Mouse (Mus musculus): ENCODE results near the gene Parp2. TPM values are rescaled to one million over a fixed set of nuclear protein-coding genes. Genes with fewer than 3 reads are reported as not detected.

The Parp2 gene
- polyA plus RNA-seq (2015; fragmentation: Nextera tagmentation; extraction: Ambion mirVana): 39.5 and 43.8 TPM in 2 replicates

- under 1% methylated on average over 42 of the region's 42 CpGs for WGBS (ENCODE audit: insufficient replicate concordance)
- Histone ChIP-seq H3K27ac (peak within 1 kb of the TSS; percentile 89), H3K27me3 (no peaks in the 10 kb centered on the region), H3K9ac (peak within 1 kb of the TSS; percentile 73), H3K36me3 (peaks cover 25% of the 10 kb centered on the region), H3K4me2 (peak within 1 kb of the TSS; percentile 71), H3K4me3 (replicated peaks) (peak within 1 kb of the TSS; percentile 58), H3K4me1 (replicated peaks) (peaks cover 25% of the 10 kb centered on the region), H3K9me3 (replicated peaks) (no peaks in the 10 kb centered on the region)
- DNase-seq (peak; percentile 83), ATAC-seq (ENCODE audit: low read depth) (peak; percentile 99)
Observed at GRCm38 (mm10) chr14:50807487-50808072, at the start of gene Parp2, which contains the start of gene Ccnb1ip1. Parp2 (plus strand) TSS chr14:50807841. Ccnb1ip1 (minus strand) TSS chr14:50807732.

GRCm38 (mm10) chr14:50758416-50759085 is 49.1 kb upstream of the Parp2 start:
- ATAC-seq (ENCODE audit: low read depth): no peak
- H3K4me3 ChIP-seq (replicated peaks): no peak overlapping the region
- H3K36me3 ChIP-seq: no peaks in the 10 kb centered on the region
- no peak overlapping the region for H3K27ac ChIP-seq
- H3K4me1 ChIP-seq (replicated peaks): no peaks in the 10 kb centered on the region
- no peak overlapping the region for H3K9ac ChIP-seq
- no peak overlapping the region for H3K4me2 ChIP-seq
- DNase-seq: no peak
- H3K9me3 ChIP-seq (replicated peaks): no peaks in the 10 kb centered on the region
- H3K27me3 ChIP-seq: no peaks in the 10 kb centered on the region
- WGBS (ENCODE audit: insufficient replicate concordance): 64% methylated on average over 5 of the region's 5 CpGs

DNA sequence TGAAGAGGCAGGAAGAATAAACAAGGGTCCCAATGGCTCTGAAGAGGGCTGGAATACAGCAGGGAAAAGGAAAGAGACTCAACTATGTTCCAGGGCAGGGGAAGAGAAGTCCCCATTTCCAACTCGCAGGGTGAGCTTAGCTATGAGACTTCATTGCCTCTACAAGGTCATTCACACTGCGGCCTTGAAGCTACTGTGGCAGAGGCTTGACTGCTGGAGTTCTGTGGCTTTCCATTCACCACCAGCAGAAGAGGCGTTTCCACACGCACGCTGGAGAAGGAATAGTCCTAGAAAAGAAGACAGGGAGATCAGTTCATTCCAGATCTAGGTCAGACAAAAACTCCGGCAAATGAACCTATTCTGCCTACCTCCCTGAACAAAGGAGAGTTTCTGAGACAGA is 41.9 kb upstream of the Parp2 start:
- DNase-seq: no peak
- no peaks in the 10 kb centered on the region for H3K27me3 ChIP-seq
- no peak overlapping the region for H3K4me3 ChIP-seq (replicated peaks)
- ATAC-seq (ENCODE audit: low read depth): no peak
- H3K9ac ChIP-seq: no peak overlapping the region
- WGBS (ENCODE audit: insufficient replicate concordance): 84% methylated on average over 6 of the region's 6 CpGs
- H3K9me3 ChIP-seq (replicated peaks): no peaks in the 10 kb centered on the region
- H3K4me1 ChIP-seq (replicated peaks): no peaks in the 10 kb centered on the region
- H3K4me2 ChIP-seq: no peak overlapping the region
- no peak overlapping the region for H3K27ac ChIP-seq
- H3K36me3 ChIP-seq: peaks cover 33% of the 10 kb centered on the region

- no peak for ATAC-seq (ENCODE audit: low read depth)
- H3K27me3 ChIP-seq: no peaks in the 10 kb centered on the region
- DNase-seq: no peak
- H3K4me2 ChIP-seq: no peak overlapping the region
- H3K27ac ChIP-seq: no peak overlapping the region
- WGBS (ENCODE audit: insufficient replicate concordance): 57% methylated on average over 2 of the region's 2 CpGs
- H3K9ac ChIP-seq: no peak overlapping the region
- no peak overlapping the region for H3K4me3 ChIP-seq (replicated peaks)
- no peaks in the 10 kb centered on the region for H3K9me3 ChIP-seq (replicated peaks)
- peaks cover 63% of the 10 kb centered on the region for H3K36me3 ChIP-seq
- H3K4me1 ChIP-seq (replicated peaks): no peaks in the 10 kb centered on the region
Observed at GRCm38 (mm10) chr14:50771342-50771741, 36.3 kb upstream of the Parp2 start.

DNA sequence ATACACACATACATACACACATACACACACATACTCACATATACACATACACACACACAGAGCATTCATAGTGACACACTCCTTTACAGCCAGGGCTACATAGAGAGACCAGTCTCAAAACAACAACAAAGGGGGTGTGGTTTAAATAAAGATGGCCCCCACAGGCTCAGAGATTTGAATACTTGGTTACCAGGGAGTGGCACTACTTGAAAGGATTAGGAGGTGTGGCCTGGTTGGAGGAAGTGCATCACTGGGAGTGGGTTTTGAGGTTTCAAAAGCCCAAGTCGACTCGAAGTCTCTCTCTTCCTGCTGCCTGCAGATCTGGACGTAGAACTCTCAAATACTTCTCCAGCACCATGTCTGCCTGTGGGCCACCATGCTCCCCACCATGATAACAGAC is 25.5 kb upstream of the Parp2 start:
- H3K4me2 ChIP-seq: no peak overlapping the region
- H3K9me3 ChIP-seq (replicated peaks): no peaks in the 10 kb centered on the region
- peaks cover 21% of the 10 kb centered on the region for H3K36me3 ChIP-seq
- ATAC-seq (ENCODE audit: low read depth): no peak
- no peak for DNase-seq
- WGBS (ENCODE audit: insufficient replicate concordance): 70% methylated on average over 3 of the region's 3 CpGs
- no peak overlapping the region for H3K9ac ChIP-seq
- no peak overlapping the region for H3K27ac ChIP-seq
- H3K27me3 ChIP-seq: no peaks in the 10 kb centered on the region
- H3K4me3 ChIP-seq (replicated peaks): no peak overlapping the region
- H3K4me1 ChIP-seq (replicated peaks): peaks cover 13% of the 10 kb centered on the region

DNA sequence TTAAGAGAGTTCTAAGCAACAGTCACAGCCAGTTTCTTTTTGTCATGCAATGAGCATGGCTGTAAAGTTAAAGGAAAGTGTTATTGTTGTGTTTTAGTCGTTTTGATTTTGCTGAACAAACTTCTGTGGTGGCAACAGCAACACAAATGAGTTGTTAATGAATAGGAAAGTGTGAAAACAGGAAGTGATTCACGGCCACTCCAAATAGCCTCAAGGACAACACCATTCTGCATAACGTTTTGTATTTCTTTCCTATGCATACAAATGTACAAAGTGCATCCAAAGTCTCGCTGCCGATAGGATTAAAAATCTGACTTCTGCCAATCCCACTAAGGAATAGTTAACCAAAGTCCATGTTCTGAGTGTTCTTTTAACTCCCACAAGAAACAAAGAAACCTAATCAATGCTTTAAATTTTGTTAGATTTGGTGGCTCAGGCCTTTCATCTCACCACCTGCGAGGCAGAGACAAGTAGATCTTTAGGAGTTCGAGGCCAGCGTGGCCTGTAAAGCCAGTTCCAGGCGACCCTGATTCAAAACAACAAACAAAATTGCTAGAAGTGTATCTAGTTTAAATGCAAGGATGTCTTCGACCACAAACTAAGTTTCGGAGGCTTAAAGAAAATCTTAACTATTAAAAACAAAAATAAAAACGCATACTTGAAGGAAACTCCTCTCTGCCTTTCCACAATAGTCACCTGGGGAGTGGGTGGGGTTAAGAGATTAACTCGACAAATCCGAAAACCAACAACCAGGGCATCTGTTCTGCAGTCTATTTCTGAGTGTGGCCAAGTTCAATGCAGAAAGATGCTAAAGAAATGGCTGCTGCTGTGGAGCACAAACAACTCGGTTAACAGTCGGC is 23.0 kb upstream of the Parp2 start:
- H3K9ac ChIP-seq: peak overlapping the region; percentile 77
- DNase-seq: no peak
- peak overlapping the region; percentile 70 for H3K4me2 ChIP-seq
- H3K4me1 ChIP-seq (replicated peaks): peaks cover 13% of the 10 kb centered on the region
- no peaks in the 10 kb centered on the region for H3K9me3 ChIP-seq (replicated peaks)
- ATAC-seq (ENCODE audit: low read depth): peak; percentile 55; the same call in 1 of the 2 replicates
- peak overlapping the region; percentile 29; the same call in 1 of the 2 replicates for H3K27ac ChIP-seq
- peaks cover 10% of the 10 kb centered on the region for H3K36me3 ChIP-seq
- H3K27me3 ChIP-seq: no peaks in the 10 kb centered on the region
- WGBS (ENCODE audit: insufficient replicate concordance): 15% methylated on average over 16 of the region's 16 CpGs
- H3K4me3 ChIP-seq (replicated peaks): peak overlapping the region; percentile 83

DNA sequence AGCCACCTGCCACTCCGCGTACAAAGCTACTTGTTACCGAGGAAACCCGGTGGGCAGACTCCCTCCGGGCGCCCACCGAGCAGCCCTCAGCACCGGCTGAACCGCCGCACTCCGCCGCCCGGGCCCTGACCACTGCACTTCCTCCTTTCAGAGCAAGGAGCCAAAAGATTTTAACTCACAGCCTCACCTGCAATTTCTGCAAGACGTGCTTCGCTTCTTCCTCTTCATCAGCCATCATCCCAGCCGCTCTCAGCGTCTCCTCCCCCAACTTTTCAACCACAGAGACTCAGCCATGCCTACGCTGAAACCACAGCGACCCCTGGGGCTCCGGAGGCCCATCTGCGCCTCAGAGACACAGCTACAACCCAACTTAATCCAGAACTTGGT is 22.4 kb upstream of the Parp2 start, which contains the start of gene Ttc5:
Gene Ttc5, minus strand, starts transcription at position 269 of the 387 bp plus-strand sequence.
- DNase-seq (peak; percentile 80), ATAC-seq (ENCODE audit: low read depth) (peak; percentile 97)
- under 1% methylated on average over 21 of the region's 21 CpGs for WGBS (ENCODE audit: insufficient replicate concordance)
- H3K4me2 ChIP-seq: peak within 1 kb of the TSS; percentile 70
- peaks cover 13% of the 10 kb centered on the region for H3K4me1 ChIP-seq (replicated peaks)
- H3K9me3 ChIP-seq (replicated peaks): no peaks in the 10 kb centered on the region
- peak within 1 kb of the TSS; percentile 83 for H3K4me3 ChIP-seq (replicated peaks)
- H3K9ac ChIP-seq: peak within 1 kb of the TSS; percentile 77
- H3K27ac ChIP-seq: peak within 1 kb of the TSS; percentile 29; the same call in 1 of the 2 replicates
- H3K27me3 ChIP-seq: no peaks in the 10 kb centered on the region
- peaks cover 10% of the 10 kb centered on the region for H3K36me3 ChIP-seq

- ATAC-seq (ENCODE audit: low read depth) (no peak), DNase-seq (no peak)
- Histone ChIP-seq H3K9me3 (replicated peaks) (no peaks in the 10 kb centered on the region), H3K4me2 (no peak overlapping the region), H3K4me1 (replicated peaks) (peaks cover 11% of the 10 kb centered on the region), H3K27ac (no peak overlapping the region), H3K9ac (no peak overlapping the region), H3K36me3 (no peaks in the 10 kb centered on the region), H3K27me3 (no peaks in the 10 kb centered on the region), H3K4me3 (replicated peaks) (no peak overlapping the region)
- WGBS (ENCODE audit: insufficient replicate concordance): 17% methylated on average over 2 of the region's 2 CpGs
Observed at GRCm38 (mm10) chr14:50788157-50788556, 19.5 kb upstream of the Parp2 start.

DNA sequence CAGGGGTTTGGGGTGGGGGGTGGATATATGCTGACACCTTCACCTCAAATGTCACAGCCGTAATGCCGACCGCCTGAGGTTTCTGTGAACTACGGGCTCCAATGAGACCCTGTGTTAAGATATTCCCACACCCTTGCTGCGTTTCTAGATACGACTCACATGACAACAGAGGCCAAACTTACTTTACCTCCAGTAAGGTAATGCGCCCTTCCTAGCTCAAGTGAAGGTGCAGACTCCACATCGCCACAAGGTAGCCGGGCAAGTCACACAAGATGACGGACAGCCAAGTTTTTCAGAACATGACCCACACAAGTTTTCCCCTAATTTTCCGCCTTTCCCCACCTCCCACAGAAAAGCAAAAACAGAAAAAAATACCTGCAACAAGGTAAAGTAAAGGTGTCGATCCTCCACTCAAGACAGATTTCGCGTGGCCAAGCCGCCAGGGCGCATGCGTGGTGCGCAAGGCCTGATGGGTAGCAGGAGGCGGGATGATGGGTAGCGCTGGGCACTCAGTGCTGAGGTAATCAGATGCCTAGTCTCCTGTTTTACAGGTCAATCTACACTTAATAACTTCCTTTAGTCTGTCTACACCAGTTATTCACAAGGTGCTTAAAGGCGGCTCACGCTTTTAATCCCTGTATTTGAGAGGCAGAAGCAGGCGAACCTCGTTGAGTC is 12.2 kb upstream of the Parp2 start:
- H3K27ac ChIP-seq: no peak overlapping the region
- no peaks in the 10 kb centered on the region for H3K36me3 ChIP-seq
- H3K9me3 ChIP-seq (replicated peaks): no peaks in the 10 kb centered on the region
- no peak overlapping the region for H3K4me3 ChIP-seq (replicated peaks)
- ATAC-seq (ENCODE audit: low read depth): no peak
- H3K9ac ChIP-seq: no peak overlapping the region
- no peaks in the 10 kb centered on the region for H3K27me3 ChIP-seq
- 84% methylated on average over 24 of the region's 24 CpGs for WGBS (ENCODE audit: insufficient replicate concordance)
- DNase-seq: peak; percentile 46
- H3K4me1 ChIP-seq (replicated peaks): no peaks in the 10 kb centered on the region
- no peak overlapping the region for H3K4me2 ChIP-seq

- no peaks in the 10 kb centered on the region for H3K27me3 ChIP-seq
- H3K4me2 ChIP-seq: no peak overlapping the region
- no peak overlapping the region for H3K4me3 ChIP-seq (replicated peaks)
- no peaks in the 10 kb centered on the region for H3K4me1 ChIP-seq (replicated peaks)
- WGBS (ENCODE audit: insufficient replicate concordance): 64% methylated on average over 4 of the region's 4 CpGs
- no peak for DNase-seq
- no peaks in the 10 kb centered on the region for H3K9me3 ChIP-seq (replicated peaks)
- ATAC-seq (ENCODE audit: low read depth): no peak
- no peak overlapping the region for H3K27ac ChIP-seq
- no peaks in the 10 kb centered on the region for H3K36me3 ChIP-seq
- H3K9ac ChIP-seq: no peak overlapping the region
Observed at GRCm38 (mm10) chr14:50795965-50796364, 11.7 kb upstream of the Parp2 start.

DNA sequence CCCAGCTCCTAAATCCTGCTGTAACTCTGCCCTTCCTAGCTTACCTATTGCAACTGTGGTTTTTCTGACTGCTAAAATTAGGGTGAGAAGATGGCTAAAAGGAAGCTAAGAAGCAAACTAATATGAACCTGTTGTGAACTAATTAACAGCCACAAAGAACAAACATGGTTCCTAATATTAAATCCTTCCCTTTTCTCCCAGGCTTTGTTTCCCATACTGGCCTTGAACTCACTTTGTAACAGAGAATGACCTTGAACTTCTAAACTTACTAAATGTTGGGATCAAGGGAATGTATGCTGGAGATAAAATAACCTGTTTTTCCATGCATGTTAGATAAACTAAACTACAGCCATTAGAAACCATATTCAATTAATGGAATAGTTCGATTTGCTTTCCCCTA is 11.2 kb upstream of the Parp2 start:
- WGBS (ENCODE audit: insufficient replicate concordance): 58% methylated on average over 1 of the region's 1 CpGs
- no peaks in the 10 kb centered on the region for H3K9me3 ChIP-seq (replicated peaks)

More for the DNA sequence above, 11.2 kb upstream of the Parp2 start:
- Histone ChIP-seq H3K9ac (no peak overlapping the region), H3K27me3 (no peaks in the 10 kb centered on the region), H3K36me3 (no peaks in the 10 kb centered on the region), H3K4me1 (replicated peaks) (no peaks in the 10 kb centered on the region), H3K27ac (no peak overlapping the region), H3K4me3 (replicated peaks) (no peak overlapping the region), H3K4me2 (no peak overlapping the region)
- ATAC-seq (ENCODE audit: low read depth) (no peak), DNase-seq (no peak)

Measured in liver, embryonic 13.5 days (tissue).